Mouse (Mus musculus) liver, postnatal 0 days (tissue): ENCODE data around the gene Ntn5.

Source experiments
- CTCF ChIP-seq: sonication (generic); IDR thresholded peaks from 2 replicates; pipeline ENCODE4 v1.5.1; 2016; ENCODE audit warnings: antibody characterized with exemption, low read depth
- EP300 ChIP-seq: IDR thresholded peaks from 2 replicates; pipeline ENCODE4 v1.6.1; 2016; ENCODE audit warnings: antibody characterized with exemption, low read depth, mild to moderate bottlenecking

DNA sequence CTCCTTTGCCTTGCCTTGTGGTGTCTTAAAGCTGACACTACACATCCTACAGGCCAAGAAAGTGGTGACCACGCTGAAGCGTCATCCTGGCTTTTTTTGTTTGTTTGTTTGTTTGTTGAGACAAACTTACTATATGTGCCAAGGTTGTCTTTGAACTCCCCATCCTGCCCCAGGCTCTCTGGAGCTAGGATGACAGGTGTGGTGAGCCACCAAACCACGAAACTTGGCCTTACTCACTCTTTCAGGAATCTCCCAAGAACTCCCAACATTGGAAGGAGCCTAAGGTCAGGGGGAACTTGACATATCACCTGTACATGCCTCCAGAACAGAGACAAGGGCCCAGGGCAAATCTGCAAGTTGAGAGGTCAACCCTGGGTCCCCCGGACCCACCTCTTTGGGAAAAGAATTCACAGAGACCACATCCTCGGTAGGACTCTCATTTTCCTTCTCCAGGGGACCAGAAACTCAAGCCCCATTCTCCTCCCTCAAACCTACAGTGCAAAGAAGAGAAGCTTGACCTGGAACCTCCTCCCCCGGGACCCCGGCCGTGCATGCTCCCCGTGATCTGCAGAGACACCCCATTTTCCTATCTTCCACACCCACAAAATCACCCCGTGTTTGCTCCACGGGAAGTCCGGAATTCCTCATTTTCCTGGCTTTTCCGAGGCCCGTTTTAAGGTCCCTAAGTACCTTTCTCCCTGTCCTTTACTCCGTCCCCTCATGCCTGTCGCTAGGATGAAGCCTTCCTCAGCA, 41.1 kb upstream of the Ntn5 start:
- TF ChIP-seq CTCF (no peak), EP300 (no peak)
